Mouse (Mus musculus): ENCODE measurements around the gene Rin2.

Gene Rin2

DNA sequence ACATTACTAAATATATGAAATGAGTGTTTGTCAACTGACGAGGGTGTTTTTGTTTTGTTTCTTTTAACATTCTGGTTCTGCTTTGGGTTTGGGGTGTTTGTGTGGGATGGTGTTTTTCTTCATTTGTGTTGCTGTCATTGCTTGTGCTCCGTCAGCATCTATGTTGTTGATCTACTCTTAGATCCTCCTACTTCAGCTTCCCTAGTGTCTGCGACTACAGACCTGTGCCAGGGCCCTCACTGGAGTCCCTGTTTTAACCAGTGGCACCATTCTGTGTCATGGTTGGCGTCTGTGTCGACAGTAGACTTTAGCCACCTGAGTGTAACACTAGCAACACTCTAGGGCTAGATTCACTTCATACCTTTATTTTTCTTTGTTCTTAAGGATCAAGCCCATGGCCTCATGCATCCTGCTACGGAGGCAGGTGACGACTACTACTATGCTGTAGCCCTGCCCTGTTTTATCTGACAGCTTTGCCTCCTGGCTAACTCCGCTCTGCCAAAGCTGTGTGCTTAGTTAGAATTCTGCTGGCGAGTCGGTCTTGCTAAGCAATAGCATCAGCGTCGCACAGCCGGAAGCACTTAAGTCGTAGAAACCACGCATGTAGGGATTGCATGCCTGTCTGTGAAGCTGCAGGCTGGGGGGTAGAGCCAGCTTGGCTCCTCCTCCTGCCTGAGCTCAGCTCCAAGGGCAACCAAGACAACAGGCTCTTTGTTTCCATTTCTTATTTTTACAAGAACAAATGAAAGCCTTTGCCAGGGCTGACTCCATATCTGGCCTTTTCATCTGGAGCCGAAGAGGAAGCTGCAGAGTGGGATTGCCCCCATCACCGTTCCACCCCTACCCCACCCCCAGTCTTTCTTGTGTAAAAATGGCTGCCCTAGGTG lies 157.2 kb downstream of the Rin2 start:
- peak; percentile 57 for DNase-seq

DNA sequence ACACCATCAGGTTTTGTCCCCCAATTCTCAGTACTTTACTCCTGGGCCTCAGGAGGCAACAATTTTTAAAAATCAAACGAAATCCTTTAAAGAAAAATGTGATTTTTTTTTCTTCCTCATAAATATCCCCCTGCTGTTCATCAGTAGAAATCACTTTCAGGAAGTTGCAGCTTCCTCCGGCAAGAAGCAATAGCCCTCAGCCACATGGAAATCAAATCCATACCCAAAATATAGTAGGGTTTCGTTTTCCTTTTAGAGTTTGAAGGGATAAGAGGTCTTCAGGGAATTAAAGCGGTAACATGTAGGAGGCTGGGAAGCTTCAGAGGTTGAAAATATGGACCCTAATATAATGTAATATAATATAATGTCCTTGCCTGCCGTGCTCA lies 157.8 kb downstream of the Rin2 start:
- no peak for DNase-seq

DNA sequence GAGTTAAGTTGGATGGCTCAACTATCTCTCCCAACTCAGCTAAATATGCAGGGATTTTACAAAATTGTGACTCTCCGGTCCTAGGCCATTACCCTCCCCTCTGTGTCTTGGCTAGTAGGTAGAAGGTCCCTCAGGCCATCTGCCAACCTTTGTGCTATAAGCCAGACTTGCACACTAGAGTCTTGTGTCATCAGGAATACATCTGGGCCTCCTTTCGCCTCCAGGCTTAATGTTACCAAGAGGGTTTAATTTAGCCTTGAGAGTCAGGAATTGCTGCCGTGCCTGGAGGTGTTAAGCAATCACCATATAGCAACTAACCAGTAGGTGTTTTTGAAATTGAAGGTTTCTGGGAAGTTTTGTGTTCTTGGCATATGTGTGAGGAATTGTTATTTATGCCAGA lies 158.3 kb downstream of the Rin2 start:
- DNase-seq, result no peak

DNA sequence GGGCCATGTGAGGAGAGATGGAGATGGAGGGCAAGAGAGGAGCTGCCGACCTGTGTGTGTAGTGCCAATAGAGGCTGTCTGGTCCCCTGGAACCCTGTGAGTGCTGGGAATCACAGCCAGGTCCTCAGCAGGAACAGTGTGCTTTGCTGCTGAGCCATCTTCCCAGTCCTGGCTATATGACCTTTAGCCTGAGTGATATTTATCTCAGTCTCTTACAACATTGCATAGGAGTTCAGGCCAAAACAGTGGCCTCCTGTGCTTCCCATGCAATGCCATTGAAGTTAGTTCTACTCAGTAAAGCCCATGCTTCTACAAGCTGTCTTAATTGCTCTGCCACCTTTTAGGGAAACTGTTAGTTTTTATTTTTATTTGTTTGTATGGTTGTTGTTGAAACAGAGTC lies 160.9 kb downstream of the Rin2 start:
- no peak for DNase-seq

DNA sequence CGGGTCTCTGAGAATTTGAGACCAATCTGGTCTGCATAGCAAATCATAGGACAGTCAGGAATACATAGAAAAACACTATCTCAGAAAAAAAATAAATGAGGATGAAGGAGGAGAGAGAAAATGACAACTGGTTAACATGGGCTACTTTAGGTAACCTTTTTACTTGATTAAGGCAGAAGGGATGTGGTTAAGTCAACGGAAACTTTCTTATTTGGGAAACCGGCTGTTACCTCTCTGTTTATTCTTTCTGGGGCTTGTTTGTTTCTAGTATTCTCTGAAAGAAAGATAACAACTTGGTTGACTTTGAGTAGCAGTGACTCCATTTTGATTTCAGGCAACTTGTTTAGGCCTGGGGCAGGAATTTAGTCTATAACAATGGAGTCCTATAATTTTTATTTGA lies 163.7 kb downstream of the Rin2 start:
- DNase-seq, result no peak

DNA sequence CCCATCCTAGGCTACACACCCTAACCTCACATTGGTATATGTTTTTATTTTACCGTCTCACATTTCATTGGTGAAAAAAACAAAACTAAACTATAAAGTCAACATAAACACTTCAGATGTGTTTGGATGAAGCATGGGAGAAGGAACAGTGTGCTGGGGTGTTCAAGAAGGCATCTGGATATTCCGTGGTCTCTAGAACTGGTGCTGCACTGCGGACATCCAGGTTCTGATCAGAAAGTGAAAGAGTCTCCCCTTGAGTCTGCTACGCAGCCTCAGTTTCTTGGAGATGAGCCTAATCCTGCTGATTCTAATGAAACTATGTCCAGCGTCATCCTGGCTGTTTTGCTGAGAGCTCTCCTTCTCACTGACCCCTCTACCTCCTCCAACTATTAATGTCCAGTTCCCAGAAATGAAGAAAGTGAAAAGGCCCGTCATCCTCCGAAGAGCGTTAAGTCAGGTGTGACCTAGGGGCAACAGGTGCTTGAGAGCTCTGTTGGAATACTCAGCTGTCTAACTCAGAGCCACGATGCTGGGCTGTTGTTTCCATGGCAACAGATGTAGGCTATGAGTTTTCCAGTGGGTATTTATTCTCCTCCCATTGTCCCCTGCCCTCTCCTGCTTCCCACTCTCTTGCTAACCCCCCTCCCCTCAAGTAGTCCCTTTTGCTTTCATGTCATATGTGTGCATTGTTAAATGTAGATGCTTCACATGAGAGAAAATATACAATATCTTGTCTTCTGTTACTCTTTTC lies 164.7 kb downstream of the Rin2 start:
- no peak for DNase-seq

DNA sequence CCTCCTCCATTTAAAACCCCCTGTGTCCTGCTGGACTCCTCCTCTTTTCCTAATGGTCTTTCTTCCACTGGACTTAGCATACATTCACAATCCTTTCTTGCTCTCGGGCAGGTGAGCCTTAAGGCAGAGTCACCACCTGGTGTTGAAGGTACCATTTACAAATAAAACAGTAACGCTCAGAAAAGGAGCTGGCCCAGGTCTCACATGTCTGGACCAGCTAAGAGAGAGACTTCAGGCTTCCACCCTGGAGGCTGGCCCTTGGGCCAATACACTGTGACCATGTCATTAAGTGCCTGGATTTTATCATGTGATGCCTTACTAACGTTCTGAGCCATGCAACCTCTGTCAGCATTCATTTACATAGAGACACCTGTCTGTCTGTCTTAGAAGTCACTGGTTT lies 165.3 kb downstream of the Rin2 start:
- DNase-seq, result no peak

DNA sequence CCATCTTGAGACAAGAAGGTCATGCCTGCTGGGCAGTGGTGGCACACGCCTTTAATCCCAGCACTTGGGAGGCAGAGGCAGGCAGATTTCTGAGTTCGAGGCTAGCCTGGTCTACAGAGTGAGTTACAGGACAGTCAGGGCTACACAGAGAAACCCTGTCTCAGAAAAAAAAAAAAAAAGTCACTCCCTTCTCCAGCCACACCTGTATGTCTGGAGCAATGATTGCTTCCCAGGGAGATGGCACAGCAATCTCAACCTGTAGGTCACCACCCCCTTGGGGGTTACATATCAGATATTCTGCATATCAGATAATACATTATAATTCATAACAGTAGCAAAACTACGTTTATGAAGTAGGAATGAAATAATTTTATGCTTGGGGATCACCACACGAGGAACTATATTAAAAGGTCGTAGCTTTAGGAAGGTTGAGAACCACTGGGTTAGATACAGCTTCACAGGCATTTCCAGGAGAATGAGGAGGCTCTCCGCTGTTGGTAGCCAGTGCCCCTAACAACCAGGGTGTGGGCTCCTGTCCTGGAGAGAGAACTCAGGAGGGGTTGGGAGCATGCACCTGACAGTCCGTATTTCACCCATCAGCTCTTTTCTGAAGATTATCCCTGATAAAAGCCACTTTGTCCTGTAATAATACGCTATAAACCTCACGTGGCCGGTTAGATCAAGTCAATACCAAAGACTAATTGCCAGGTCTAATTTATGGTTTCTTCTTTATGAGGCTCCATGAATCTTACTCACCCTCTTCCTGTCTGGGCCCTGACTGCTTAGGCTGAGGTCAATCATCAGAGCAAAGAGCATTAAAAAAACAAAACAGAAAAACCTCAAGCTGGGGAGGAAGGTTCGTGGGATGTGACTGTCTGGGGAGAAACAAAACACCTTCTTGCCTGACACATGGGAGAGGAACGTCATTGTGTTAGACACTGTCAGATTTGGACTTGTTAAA lies 166.2 kb downstream of the Rin2 start:
- DNase-seq, result no peak

DNA sequence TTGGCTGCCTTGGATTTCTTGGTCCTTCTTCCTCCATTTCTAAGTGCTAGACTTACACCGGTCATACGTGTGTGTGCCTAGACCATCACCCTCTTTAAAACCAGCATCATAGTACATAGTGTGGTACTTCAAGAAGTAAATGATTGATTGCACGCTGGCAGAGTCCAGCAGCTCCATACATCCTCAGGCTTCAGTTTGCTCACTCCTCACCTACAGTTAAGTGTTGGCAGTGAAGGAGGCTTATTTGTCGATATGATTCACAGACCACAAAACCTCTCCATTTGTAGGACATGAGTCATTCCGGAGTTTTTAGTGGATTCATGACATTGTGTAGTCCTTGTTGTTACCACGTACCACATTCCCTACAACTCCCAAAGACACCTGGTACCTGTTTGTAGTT lies 168.3 kb downstream of the Rin2 start:
- DNase-seq, result no peak

DNA sequence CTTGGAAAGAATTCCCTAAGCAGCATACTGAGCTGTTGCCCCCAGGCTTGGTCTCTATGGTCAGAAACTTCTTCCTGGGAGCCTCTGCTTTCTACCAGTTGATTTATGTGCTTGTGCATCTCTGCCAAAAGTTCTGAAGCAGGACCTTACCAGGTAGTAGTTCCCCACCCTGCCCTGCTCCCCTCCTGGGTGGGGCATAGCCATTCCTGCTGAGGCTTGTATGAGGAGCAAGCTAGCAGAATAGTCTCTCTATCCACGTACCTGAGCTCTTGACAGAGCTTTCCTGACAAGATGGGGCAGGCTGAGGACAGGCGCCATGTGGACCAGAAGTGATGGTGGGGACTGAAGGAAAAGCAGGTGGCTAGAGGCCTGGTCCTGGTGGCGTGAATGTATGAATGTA lies 171.6 kb downstream of the Rin2 start:
- DNase-seq, result no peak

DNA sequence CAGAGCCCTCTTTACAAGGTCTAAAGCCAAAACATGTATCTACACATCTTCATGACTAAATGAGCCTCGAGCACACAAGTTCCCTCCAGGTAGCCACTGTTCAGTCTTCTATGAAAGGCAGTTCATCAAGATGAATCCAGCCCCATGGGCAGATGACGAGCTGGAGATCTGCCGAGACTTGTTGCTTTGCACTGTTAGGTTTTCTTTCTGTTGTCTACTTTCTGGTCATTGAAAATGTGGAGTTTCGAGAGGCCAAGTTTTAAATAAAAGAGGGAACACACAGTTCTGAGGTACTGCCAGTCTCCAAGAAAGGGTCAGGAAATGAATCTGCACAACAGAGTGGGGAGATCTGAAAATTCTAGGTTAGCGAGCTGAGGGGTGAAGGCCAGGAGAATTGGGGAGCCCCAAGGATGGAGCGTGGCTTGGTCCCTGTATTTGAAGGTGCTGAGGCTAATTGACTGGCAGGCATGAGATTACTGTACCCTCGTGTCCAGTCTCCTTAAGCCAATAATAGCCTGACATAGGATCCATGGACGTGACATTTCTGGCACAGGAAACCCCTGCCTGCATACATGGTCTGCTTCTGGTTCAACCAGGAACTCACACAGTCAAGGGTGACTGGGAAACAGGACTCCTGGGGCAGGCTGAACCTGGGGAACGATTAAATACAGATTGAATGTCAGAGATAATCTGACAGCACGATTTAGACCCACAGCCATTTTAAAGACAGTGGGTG lies 174.3 kb downstream of the Rin2 start:
- no peak for DNase-seq

DNA sequence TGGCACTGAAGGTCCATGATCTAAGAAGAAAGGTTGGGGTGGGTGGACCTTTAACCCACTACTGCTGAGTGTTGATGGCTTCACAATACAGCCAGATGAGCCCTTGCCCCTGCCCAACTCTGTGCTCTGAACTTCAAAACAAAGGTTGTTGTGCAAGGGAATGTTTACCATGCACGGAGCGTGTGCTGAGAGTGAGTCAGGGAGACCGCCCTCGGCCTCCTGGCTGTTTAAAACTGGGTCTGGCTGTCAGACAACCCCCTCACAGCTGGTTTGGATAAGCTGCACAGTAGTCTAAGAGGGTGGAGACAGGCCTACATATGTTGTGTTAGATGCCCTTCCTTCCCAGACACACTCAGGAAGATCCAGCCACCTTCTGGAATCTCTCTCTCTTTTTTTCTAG lies 175.8 kb downstream of the Rin2 start:
- no peak for DNase-seq

DNA sequence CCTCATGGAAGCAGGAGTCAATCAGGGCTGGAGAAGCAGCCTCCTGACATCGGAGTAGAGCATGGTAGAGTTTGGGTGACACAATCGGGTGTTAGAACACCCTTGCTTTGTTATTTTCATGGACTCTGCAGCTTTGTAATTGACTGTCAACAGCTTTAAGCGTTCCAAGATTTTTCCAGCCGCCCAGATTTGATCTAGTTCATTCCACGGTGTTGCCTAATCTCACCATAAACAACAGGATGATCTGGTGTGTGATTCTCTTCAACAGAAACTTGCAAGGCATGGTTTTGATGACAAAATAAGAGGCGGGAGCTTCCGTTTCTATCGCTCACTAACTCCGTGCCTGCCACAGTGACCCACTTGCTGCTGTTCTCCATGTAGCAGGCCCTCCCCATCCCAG lies 180.8 kb downstream of the Rin2 start:
- DNase-seq, result no peak

DNA sequence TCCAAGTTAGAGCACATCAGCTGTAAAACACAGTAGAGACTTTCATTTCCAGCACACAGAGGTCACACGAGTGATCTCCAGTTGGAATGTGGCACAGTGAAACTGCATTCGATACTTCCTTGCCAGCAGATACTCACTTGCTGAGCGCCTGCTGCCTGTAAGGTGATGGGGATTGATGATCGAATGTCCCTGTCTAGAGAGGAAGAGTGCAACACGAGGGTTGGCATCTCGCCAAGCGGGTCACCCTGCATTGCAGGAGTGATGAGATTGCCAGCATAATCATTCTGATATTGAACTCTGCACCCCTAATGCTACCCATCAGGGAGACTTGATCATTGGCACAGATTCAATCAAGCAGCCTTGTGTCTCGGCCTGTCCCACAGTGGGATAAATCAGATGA lies 182.8 kb downstream of the Rin2 start:
- DNase-seq, result peak; percentile 42

DNA sequence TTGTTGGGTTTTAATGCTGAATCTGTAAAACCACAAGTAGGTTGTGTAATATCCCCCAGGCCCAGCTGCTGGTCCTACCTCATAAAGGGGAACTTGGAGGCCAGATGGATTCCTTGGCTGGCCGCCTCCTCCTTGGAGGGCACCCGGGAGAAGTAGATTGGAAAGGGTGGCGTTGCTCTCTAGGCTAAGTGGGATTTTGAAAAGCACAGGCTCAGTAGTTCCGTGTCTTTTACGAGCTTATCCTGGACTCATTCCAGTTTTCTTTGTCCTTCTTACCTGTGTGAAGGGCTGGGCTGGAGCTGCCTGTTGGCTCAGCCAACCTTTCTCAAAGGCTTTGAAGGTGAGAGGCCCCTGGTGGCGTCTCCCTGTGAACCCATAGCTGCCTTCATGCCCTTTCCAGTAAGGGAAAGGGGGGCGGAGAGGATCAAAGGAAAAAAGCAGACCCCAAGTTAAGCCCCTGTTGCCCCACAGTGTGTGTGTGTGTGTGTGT lies 184.5 kb downstream of the Rin2 start:
- peak; percentile 80 for DNase-seq

DNA sequence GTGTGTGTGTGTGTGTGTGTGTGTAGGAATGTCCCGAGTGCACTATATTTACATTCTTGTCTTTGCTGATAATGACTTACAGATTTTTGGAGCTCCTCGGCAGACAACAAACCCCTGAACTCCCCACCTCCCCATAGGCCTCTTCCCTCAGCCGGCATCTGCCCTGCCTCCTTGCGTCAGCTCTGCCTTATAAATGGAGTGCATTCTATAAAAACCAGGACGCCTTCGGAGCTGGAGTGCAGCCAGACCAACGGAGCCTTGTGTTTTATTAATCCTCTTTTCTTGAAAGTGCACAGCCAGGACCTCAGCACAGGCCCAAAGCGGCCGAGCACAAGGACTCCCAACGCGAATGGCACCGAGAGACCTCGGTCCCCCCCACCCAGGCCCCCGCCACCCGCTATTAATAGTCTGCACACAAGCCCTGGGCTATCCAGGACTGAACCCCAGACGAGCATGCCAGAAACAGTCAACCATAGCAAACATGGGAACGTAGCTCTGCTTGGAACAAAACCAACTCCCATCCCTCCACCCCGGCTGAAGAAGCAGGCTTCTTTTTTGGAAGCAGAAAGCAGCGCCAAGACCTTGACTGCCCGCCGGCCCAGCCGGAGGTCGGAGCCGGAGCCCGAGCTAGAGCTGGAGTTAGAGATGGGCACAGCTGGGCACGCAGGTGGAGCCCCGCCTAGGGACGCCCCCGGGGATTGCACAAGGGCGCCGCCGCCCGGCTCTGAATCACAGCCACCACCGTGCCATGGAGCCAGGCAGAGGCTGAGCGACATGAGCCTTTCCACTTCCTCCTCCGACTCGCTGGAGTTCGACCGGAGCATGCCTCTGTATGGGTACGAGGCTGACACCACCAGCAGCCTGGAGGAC lies 185.2 kb downstream of the Rin2 start:
- peak; percentile 86 for DNase-seq

DNA sequence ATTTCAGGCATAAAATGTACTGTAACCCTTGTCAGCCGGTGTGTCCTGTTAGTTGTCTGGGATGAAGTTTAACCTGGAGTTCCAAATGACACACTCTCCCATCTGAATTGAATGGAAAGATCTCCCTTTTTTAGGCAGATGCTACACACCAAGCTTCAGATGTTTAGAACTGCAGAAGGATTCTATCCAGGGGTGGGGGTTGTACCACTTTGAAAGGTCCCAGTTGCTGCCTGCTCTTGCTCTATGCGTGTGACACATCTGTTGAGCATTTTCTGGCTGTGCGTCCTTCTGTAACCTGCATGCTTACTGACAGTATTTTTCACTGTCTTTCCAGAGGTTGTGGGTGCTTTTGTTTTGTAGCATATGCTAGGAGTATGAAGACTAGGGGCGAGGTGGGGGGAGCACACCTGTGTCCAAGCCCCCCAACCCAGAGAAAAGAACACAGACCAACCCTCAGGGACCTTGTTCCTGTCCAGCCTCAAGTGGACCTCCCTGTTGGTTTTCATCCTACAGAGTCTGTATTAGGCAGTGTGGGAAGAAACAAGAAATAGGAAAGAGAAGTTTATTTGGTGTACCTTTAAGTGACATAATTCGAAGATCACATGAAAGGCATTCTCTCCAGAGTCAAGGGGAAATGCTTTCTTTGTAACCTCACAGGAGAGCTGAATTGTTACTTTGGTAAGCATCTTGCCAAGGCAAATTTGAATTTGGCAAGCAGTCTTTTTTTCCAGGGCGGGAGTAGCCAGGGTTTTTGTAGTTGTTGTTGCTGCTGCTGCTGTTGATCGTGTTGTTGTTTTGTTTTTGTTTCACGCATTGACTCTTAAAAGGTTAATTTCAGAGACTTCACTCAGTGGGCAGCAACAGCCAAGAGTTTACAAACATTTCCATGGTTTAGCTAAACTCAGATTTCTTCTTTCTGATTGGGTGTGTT lies 186.4 kb downstream of the Rin2 start:
- DNase-seq, result no peak

DNA sequence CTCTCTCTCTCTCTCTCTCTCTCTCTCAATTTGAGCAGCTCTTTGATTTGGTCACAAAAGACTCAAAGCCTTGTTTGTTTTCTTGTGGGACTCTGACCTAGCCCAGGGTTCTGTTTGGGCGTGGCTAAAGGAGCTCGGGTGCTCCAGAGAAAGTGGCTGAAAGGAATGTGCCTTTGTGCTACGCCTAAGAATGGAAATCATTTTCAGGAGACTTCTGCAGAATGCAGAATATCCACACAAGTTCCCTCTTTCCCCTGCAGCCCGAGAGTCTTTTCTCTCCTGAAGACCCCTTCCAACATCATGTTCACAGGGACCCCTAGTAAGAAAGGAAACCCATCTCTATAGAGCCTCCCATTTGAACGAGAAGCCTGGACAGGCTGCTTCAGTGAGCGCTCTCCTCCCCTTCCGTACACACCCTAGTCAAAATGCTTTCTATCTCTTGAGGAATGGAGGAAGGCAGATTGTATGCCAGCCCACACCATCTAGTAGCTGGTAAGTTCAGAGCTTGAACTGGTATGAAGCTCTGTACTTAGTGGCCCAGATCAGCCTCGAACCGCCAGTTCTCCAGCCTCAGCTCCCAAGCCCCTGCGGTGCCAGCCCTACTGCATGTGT lies 187.3 kb downstream of the Rin2 start:
- DNase-seq, result peak; percentile 52

DNA sequence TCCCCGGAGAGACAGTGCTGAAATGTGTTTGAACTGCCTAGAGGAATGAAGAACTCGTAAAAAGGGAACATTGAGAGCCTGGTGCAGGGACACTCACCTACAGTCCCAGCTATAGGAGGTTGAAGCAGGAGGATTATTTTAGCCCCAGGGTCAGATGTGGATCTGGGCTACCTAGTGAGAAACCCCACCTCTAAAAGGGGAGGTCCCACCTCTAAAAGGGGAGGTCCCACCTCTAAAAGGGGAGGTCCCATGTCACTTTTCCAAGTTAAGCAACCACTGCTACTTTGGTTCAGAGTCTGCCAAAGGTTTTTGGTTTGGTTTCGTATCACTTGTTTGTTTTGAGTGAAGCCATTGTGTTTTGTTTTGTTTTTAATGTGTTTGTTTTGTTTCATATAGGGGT lies 190.3 kb downstream of the Rin2 start:
- no peak for DNase-seq

DNA sequence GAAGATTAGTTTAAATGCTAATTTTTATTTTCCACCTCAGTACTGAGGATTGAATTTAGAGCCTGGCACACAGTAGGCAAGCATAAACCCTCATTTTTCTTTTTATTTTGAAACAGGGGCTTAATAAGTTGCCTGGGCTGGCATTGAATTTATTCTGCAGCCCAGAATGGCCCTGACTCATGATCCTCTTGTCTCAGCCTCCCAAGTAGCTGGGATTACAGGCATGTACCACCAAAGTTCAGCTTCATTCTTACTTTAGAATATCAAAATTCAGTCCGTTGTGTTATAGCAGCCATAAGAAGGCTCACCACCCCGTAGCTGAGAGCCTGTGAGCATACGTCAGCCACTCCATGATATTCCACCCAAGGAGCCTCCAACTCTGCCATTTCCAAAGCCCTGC lies 191.2 kb downstream of the Rin2 start:
- no peak for DNase-seq
